Mouse (Mus musculus): Measurements from ENCODE around the gene Plb1.

Gene Plb1

GRCm38 (mm10) chr5:32232474-32232873, at the start of gene Plb1:
Plb1 (plus strand) TSS chr5:32232708.
- no peak for DNase-seq (ENCODE audit: extremely low read depth, low read depth, low spot score)

- peak; percentile 98 for DNase-seq (ENCODE audit: extremely low read depth, low read depth, low spot score)
Measured at GRCm38 (mm10) chr5:32182885-32183629, 49.5 kb upstream of the Plb1 start.

GRCm38 (mm10) chr5:32187717-32188116, 44.8 kb upstream of the Plb1 start:
- peak; percentile 98 for DNase-seq (ENCODE audit: extremely low read depth, low read depth, low spot score)

- DNase-seq (ENCODE audit: extremely low read depth, low read depth, low spot score): no peak
Measured at GRCm38 (mm10) chr5:32191259-32191658, 41.2 kb upstream of the Plb1 start.

- DNase-seq (ENCODE audit: extremely low read depth, low read depth, low spot score): no peak
Measured at GRCm38 (mm10) chr5:32192016-32192845, 40.3 kb upstream of the Plb1 start.

GRCm38 (mm10) chr5:32194236-32194635, 38.3 kb upstream of the Plb1 start:
- no peak for DNase-seq (ENCODE audit: extremely low read depth, low read depth, low spot score)

GRCm38 (mm10) chr5:32195857-32196609, 36.5 kb upstream of the Plb1 start:
- no peak for DNase-seq (ENCODE audit: extremely low read depth, low read depth, low spot score)

- no peak for DNase-seq (ENCODE audit: extremely low read depth, low read depth, low spot score)
Measured at GRCm38 (mm10) chr5:32197698-32198097, 34.8 kb upstream of the Plb1 start.

- DNase-seq (ENCODE audit: extremely low read depth, low read depth, low spot score): peak; percentile 80
Measured at GRCm38 (mm10) chr5:32199136-32199535, 33.4 kb upstream of the Plb1 start.

GRCm38 (mm10) chr5:32199594-32199993, 32.9 kb upstream of the Plb1 start:
- DNase-seq (ENCODE audit: extremely low read depth, low read depth, low spot score): peak; percentile 87

- no peak for DNase-seq (ENCODE audit: extremely low read depth, low read depth, low spot score)
Measured at GRCm38 (mm10) chr5:32204653-32205052, 27.9 kb upstream of the Plb1 start.

GRCm38 (mm10) chr5:32206726-32207125, 25.8 kb upstream of the Plb1 start:
- DNase-seq (ENCODE audit: extremely low read depth, low read depth, low spot score): no peak

GRCm38 (mm10) chr5:32208460-32208859, 24.0 kb upstream of the Plb1 start:
- no peak for DNase-seq (ENCODE audit: extremely low read depth, low read depth, low spot score)

- DNase-seq (ENCODE audit: extremely low read depth, low read depth, low spot score): no peak
Measured at GRCm38 (mm10) chr5:32211011-32211410, 21.5 kb upstream of the Plb1 start.

- no peak for DNase-seq (ENCODE audit: extremely low read depth, low read depth, low spot score)
Measured at GRCm38 (mm10) chr5:32213746-32214145, 18.8 kb upstream of the Plb1 start.

- DNase-seq (ENCODE audit: extremely low read depth, low read depth, low spot score): no peak
Measured at GRCm38 (mm10) chr5:32215510-32215909, 17.0 kb upstream of the Plb1 start.

GRCm38 (mm10) chr5:32216465-32216864, 16.0 kb upstream of the Plb1 start:
- DNase-seq (ENCODE audit: extremely low read depth, low read depth, low spot score): no peak

- DNase-seq (ENCODE audit: extremely low read depth, low read depth, low spot score): no peak
Measured at GRCm38 (mm10) chr5:32217477-32217876, 15.0 kb upstream of the Plb1 start.

- DNase-seq (ENCODE audit: extremely low read depth, low read depth, low spot score): no peak
Measured at GRCm38 (mm10) chr5:32230372-32230771, 2.1 kb upstream of the Plb1 start.

GRCm38 (mm10) chr5:32239337-32239736, 6.8 kb downstream of the Plb1 start:
- DNase-seq (ENCODE audit: extremely low read depth, low read depth, low spot score): no peak

GRCm38 (mm10) chr5:32240741-32241140, 8.2 kb downstream of the Plb1 start:
- DNase-seq (ENCODE audit: extremely low read depth, low read depth, low spot score): no peak

Measured in fat pad, adult 2 months (tissue).